ENCODE assay signal across 9 mouse cellular contexts in genomic region chr14:123352973-123353372, GRCm38 (mm10).
A peak's percentile ranks its signal among the peaks of the same experiment; 100 is the strongest.
DNase-seq lines count a peak whose midpoint lies in the region; ATAC-seq lines count a peak whose summit lies in the region.
"Had no signal": no experiment of that assay in that cellular context is flagged by ENCODE, and none has a peak within 500 bp of the region (broad histone marks: within the 10 kb centered on the region; RNA-seq: fewer than 3 reads in every experiment).

No protein-coding gene starts in this region.

- 0 out of 2 replicates have a peak, but pooled peaks cover under 1% of the 10 kb centered on the region for H3K9me3 ChIP-seq in forebrain, embryonic 10.5 days

- H3K27me3 ChIP-seq in forebrain, embryonic 10.5 days (ENCODE audit: poor library complexity, severe bottlenecking) = no peaks in the 10 kb centered on the region
- H3K27me3 ChIP-seq: megakaryocyte, embryonic 14.5 days had no signal

- no peak overlapping the region for H3K4me3 ChIP-seq in forebrain, embryonic 10.5 days
- H3K4me3 ChIP-seq: megakaryocyte, embryonic 14.5 days had no signal

- ATAC-seq in CD4-positive, CD25-positive, alpha-beta regulatory T cell, adult 4 months = no peak

- H3K36me3 ChIP-seq in forebrain, embryonic 10.5 days (replicated peaks) = 0 out of 2 replicates have a peak, but pooled peaks cover under 1% of the 10 kb centered on the region

- H3K4me1 ChIP-seq in forebrain, embryonic 10.5 days = no peaks in the 10 kb centered on the region
- H3K4me1 ChIP-seq: megakaryocyte, embryonic 14.5 days had no signal

- DNase-seq in CD4-positive, CD25-positive, alpha-beta regulatory T cell, adult 2 months (ENCODE audit: low read depth, low spot score) = peak; percentile 39
- peak; percentile 4 for DNase-seq in ovary, postnatal 14 days (ENCODE audit: low spot score)
- no peak for DNase-seq in ovary, adult 18-20 months (ENCODE audit: low spot score)
- peak; percentile 27 for DNase-seq in forebrain, embryonic 10.5 days (ENCODE audit: extremely low spot score, low spot score)
- DNase-seq in kidney, postnatal 4 days = peak; percentile 22 to 31
- DNase-seq in retina, embryonic 14.5 days (ENCODE audit: low spot score) = peak; percentile 76
- DNase-seq in spleen, postnatal 14 days (ENCODE audit: low spot score in 2 of 2) = no peak

- no peak overlapping the region for H3K27ac ChIP-seq in forebrain, embryonic 10.5 days

- WGBS in forebrain, embryonic 10.5 days = 26% methylated on average over 6 of the region's 6 CpGs

Comparison
In these comparisons a context has a peak if more than half of its experiments do, and no peak if none do; other contexts are left out.
1. DNase-seq: peak in CD4-positive, CD25-positive, alpha-beta regulatory T cell, adult 2 months (single experiment), ovary, postnatal 14 days (single experiment), forebrain, embryonic 10.5 days (single experiment), kidney, postnatal 4 days (2 of 2) and retina, embryonic 14.5 days (single experiment); none in ovary, adult 18-20 months (single experiment) and spleen, postnatal 14 days (0 of 2).